Mouse (Mus musculus): Measurements from ENCODE around the gene D130040H23Rik. TPM values are rescaled to one million over a fixed set of nuclear protein-coding genes. Genes with fewer than 3 reads are reported as not detected.

D130040H23Rik gene
- 0.29 and 2.2 TPM in 2 replicates for polyA plus RNA-seq (2012; ENCODE audit: low replicate concordance)

DNA sequence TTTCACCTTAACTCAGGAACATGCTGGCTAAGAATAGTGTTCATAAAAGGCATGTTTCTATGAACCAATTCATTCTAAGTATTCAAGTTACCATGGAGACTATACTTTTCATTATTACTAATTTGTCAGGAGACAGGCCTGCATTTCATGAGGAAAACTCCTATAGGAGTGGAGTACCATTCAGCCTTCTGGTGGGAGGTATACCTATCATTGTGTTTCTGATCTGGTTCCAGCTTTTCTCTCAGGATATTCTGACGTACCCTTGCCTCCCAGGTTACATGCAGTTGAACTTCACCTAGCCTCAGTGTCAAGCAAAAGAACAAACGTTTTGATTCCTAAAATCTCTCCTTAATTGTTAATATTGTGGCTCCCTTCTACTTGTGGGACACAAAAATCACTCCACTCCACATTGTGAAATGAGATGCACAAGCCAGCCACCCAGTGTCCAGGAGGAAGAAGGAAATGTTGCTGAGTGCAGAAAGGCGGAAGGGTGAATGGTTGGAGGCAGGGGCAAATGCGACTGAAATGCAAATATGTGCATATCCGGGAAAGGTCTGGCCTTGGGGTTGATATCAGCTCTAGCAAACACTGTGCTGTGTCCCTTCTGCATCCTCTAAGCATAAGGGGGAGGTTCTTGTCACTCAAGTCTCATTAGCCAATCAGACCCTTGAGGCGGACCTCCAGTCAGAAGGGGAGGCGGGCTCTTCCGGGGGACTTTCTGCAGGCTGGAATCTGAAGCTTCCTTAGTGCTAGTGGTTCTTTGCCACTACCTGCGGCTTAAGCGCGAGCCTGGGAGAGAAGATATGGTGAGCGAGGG lies at the start of gene D130040H23Rik:
Gene D130040H23Rik (plus strand): TSS at position 695 of the 817 bp plus-strand sequence.

Other genes with a start within 250 kb of the D130040H23Rik start
- 0.26 and 1.4 TPM in 2 replicates for gene Zfp930, start 62.0 kb upstream of the D130040H23Rik start, polyA plus RNA-seq (2012; ENCODE audit: low replicate concordance)
- not detected in 2 replicates for gene Gm9495, start 182.5 kb downstream of the D130040H23Rik start, polyA plus RNA-seq (2012; ENCODE audit: low replicate concordance)

All from hematopoietic multipotent progenitor cell, adult 10-12 weeks (in vitro differentiated cells).